Mouse (Mus musculus): ENCODE data around the gene Xpo5. TPM values are rescaled to one million over a fixed set of nuclear protein-coding genes. Genes with fewer than 3 reads are reported as not detected.

Xpo5 gene
- total RNA-seq, 4 experiments from 2014 or later, result 39.5 to 54.2 (median 46.8) TPM

DNA sequence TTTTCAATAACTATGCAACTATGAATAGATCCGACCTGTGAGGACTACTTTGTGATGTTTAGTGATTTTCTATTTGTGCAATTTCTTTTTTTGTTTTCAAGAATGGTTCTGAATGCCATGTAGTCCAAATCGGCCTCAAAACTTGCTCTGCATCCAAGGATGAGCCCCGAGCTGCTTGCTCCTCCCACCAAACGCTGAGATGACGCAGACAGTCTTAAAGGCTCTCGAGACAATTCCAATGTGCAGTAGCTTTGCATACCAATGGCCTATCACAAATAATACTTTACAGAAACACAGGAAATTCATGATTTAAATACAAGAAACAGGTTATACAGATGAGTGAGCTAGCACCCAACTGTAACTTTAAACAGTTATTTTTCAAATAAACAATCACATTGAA lies 1.4 kb upstream of the Xpo5 start:
- DNase-seq (ENCODE audit: low spot score in 2 of 2), result no peak

DNA sequence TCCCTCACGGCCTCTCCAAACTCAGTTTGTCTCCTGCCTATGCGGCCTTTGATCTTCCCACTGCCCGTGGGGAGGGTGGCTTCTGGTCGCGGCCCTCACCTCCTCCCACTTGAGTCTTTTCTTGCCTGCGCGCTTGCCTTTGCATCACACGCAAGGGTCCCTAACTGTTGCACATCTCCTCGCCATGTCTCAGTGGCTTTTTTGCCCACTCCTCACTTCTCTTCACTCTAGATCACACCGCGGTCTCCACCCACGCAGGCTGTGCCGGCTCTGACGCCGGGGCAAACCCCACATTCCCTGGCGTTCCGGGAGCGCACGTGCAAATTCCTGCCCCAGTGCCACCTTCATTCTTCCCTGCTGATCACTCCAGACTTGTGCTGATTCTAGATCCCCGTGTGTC lies 496 bp downstream of the Xpo5 start:
- peak; percentile 16 to 17 for DNase-seq (ENCODE audit: low spot score in 2 of 2)

DNA sequence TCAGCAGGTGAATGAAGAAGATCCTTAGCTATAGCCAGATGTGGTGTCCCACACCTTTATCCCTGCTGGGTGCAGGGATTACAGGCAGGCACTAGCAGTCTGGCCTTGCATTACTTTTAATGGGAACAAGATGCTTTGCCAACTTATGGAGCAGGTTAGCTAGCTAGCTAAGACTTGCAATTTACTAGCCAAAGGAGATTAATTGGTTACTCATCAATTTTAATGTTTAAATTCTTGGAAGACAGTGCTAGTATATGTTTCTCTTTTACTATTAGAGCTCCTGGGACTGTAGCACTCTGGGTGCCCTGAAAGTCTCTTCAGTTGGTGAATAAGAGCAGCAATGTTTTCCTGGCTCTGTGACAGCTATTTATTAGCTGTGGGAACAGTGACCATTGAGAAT lies 4.1 kb downstream of the Xpo5 start:
- DNase-seq (ENCODE audit: low spot score in 2 of 2), result no peak

DNA sequence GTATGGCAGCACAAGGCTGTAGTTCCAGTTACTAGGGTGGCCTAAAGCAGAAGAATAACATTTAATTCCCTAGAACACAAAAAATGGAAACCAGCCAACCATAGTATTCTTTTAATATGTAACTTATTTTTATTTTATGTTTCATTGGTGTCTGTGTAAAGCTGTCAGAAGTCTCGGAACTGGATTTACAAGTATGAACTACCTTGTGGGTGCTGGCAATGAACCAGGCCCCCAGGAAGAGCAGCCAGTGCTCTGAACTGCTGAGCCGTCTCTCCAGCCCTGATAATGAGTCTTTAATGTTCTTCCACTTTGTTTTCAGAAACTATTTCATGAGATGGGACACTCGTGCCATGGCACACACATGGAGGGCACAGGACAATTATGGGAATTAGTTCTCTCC lies 8.0 kb downstream of the Xpo5 start:
- DNase-seq (ENCODE audit: low spot score in 2 of 2), result no peak

DNA sequence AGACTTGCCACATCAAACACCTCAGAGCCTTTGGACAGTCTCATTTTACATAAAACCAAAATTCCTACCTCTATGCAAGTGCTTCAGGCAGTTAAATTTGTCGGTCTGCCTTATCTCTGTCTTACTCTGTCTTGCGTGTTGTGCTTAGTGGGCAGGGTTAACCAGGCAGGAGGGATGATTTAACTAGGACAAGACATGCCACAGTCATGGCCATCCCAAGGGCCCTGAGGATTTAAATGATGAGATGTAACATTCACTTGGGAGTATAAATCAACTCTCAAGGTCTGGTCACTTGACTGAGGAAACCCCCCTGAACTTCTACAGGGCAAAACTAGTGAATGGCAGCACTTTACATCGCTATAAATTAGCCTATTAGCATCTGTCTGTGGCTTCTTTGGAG lies 19.0 kb downstream of the Xpo5 start:
- no peak for DNase-seq (ENCODE audit: low spot score in 2 of 2)

DNA sequence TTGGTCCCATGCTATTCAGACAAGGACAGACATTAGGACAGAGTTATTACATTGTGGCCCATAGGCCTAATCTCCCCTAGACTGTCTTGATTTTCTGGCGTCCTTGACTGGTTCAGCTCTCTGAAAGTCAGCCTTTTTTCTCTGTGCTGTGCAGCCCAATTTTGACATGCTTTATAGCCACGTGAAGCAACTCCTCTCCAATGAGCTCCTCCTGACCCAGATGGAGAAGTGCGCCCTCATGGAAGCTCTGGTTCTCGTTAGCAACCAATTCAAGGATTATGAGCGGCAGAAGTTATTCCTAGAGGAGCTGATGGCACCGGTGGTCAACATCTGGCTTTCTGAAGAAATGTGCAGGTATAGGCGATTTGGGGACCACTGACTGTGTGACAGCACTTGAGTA lies 25.0 kb downstream of the Xpo5 start:
- no peak for DNase-seq (ENCODE audit: low spot score in 2 of 2)

DNA sequence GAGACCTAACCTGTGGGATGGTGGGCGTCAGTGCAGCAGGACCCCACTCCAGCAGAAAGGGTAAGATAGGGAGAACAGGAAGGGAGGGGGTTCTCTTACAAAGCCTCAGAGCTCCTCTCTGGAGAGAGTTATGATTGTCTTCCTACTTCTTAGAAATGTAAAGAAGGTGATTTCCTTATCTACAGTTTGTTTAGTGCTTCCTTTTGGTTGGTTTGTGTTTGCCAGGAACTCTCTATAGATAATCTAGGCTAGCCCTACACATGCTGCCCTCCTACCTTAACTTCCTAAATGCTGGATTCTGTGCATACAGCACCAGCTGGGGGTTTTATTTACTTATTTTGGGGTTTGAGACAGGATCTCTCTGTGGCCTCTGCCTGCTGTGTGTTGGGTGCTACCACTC lies 33.5 kb downstream of the Xpo5 start:
- DNase-seq (ENCODE audit: low spot score in 2 of 2), result no peak

DNA sequence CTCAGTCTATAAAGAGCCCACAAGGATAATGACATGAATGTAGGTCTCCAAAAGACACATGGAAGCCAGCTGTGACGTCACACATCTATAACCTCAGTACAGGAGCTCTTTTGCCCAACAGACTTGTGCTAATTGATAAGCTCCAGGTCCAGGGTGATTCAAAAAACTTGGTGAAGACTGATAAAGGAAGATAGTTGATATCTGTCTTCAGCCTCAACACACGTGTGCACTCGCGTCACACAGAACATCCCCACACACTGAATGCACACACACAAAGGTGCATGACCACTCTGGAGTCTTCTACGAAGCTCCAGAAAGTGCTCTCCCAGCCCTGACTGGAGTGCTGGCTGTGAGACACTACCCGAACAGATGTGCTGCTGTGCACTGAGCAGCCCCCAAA lies 34.5 kb downstream of the Xpo5 start:
- no peak for DNase-seq (ENCODE audit: low spot score in 2 of 2)

DNA sequence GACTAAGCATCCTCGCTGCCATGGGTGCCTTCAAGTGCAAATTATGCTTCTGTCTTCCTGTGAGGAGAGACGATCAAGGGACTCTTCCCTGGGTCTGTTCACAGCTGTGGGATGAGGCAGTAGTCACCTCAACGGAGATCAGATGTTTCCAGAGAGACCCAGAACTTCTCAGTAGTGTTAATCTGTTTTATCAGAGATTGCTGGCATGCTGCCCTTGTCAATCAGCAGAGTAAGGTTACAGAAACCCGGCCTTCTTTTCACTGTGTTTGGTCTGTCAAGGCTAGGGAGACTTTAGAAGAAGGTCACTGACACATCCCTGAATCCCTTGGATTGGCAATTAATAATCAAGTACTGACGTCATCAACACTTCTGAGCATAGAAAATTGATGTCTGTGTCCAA lies 34.9 kb downstream of the Xpo5 start:
- no peak for DNase-seq (ENCODE audit: low spot score in 2 of 2)

DNA sequence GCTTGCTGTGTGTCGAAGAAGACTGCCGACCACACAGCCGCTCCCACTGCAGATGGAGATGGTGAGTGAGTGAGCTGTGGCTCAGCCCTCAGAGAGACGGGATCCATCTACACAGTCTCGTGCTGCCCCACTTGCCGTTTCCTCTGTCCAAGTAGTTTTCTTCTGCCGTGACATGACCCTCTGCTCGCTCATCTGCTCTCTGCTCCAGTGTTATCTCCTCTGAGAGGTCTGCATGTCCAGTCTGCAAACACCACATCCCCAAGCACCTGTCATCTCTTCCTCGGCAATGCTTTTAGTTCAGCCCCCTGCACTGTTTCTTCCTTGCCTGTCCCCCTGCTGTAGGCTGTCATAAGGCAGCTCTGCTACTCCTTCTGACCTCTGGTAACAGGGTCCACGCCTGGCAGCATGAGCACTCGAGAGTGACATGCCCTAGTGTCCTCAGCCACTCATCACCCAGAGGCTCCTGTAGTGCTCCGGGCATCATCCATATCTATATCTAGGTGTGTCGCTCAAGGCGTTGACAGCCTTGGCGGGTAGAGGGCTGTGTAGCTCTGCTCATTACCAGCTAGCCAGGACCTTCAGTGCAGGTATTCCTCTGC lies 37.0 kb downstream of the Xpo5 start:
- DNase-seq (ENCODE audit: low spot score in 2 of 2), result no peak

DNA sequence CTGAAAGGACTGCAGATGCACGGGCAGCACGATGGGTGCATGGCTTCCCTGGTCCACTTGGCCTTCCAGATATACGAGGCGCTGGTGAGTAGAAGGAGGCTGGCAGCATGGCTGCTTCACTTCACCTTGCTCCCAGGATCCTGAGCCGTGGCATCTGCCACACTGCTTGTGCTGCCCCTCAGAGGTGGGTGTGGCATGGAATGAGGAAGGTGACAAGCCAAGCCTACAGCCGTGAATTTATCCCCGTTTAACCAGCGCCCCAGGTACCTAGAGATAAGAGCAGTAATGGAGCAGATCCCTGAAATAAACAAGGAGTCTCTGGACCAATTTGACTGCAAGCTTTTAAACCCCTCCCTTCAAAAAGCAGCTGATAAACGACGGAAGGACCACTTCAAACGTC lies 38.9 kb downstream of the Xpo5 start:
- no peak for DNase-seq (ENCODE audit: low spot score in 2 of 2)

DNA sequence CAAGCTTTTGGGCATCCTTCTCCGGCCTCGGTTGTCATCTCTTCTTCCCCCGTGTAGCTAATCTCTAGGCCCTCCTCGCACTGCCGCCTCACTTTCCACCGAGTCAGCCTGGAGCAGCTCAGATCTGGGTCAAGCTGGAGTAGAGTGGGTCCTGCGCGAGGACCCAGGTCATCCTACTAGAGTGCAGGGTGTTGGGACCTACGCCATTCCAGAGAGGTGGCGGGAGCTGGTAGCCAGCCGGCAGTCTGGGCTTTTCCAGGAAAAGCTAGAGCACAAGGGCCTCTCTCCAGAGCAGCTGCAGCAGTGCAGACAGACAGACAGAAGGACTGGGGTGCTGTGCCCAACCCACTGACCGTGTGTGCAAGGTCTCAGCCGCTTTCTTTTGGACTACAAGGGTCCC lies 39.7 kb downstream of the Xpo5 start:
- no peak for DNase-seq (ENCODE audit: low spot score in 2 of 2)

DNA sequence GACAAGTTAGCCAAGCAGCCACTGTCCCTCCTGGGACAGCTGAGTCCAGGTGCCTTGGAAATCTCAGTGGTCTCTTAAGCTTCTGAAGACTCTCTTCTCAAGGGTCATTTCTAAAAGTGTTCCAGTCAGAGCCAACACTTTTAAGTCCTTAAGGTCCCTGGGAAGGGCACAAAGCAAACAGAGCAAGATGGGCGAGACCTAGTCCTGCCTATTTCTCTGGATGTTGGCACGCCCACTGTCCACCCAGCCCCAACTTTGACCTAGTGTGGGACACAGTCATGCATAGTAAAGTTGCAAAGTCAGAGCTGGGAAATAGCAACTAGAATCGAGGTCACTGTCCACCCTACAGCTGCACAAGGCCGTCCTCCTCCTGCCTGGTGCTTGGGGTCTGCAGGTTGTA lies 40.4 kb downstream of the Xpo5 start:
- DNase-seq (ENCODE audit: low spot score in 2 of 2), result no peak

DNA sequence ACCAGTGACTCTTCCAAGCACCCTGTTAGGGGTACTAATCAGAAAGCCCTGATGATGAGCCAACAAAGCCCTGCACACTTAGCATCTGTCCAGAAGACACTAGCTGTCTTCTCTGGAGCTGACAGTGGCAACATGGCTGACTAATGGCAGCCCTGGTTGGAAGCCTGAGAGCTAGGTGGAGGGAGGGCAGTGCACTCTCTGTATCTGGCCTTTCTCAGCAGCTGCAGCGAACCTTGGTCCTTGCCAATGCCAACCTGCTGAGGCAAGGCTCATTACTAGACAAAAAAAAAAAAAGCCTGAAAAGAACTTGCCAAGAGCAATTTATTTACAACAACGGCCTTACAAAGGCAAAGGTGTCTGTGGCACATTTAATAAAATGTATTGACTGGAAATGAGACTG lies 41.0 kb downstream of the Xpo5 start:
- DNase-seq (ENCODE audit: low spot score in 2 of 2), result no peak

DNA sequence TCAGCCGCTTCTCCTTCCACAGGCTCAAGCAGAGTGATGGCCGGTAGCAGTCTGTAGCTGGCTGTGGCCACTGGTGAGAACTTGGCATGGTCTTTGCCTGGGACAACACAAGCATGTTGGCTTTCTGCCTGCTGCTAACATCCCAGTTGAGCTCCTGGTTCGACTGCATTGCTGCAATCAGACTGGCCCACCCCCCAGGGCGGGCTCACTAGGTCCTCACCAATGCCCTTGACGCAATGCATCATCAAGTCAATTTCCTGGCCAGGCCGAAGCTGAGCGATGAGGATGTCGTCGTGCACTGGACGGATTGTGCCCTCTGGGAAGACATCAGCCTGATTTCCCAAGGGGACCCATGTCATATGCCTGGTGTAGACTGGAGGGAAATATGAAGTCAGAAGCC lies 42.0 kb downstream of the Xpo5 start:
- no peak for DNase-seq (ENCODE audit: low spot score in 2 of 2)

DNA sequence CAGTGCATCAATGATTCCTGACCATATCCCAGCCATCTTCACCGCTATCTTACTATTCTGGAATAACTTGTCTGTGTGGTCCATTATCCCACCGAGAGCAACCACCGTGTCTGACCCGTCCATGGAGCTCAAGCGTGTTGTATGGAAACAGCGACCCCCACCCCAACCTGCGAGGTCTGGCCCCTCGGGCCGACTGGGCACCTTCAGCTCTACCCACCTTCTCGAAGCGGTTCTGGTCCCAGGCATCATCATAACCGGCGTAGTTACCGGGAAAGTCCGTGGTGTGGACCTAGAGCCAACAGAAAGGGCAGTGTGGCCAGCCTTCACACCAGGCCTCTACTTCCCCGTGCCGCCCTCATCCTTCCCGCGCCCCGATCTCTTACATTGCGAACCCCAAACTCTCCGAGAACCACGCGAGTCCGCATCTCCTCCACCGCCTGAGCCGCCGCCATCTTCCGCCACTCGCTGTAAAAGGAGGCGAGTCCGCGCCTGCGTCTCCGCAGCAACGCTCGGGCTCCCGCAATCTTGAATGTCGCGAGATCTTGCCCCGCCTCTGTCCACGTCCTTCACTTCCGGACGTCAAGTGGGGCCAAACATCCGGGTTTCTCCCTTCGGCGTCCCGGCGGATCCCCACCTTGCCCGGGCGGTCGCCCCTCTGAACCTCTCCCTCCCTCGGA lies 45.1 kb downstream of the Xpo5 start, which contains the start of the genes Polr1c and Yipf3:
TSS of gene Polr1c (minus strand) at position 543 of the 677 bp plus-strand sequence.
TSS of gene Yipf3 (plus strand) at position 569 of the 677 bp plus-strand sequence.
- peak; percentile 94 to 95 for DNase-seq (ENCODE audit: low spot score in 2 of 2)

DNA sequence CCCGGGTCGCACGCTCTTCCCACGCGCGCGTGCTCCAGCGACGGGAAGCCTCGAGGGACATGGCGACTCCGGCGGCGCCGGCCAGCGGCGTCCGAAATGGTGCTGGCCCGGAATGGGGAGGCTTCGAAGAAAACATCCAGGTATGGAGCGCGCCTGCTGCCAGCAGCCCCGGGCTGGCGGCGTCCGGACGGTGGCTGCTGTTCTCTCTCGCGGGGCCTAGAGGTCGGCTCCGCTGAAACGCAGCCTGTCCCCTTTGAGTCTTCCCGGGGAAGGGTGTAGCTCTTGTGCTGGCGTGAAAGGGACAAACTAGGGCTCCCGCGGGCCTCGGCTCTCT lies 45.6 kb downstream of the Xpo5 start:
- DNase-seq (ENCODE audit: low spot score in 2 of 2), result no peak

DNA sequence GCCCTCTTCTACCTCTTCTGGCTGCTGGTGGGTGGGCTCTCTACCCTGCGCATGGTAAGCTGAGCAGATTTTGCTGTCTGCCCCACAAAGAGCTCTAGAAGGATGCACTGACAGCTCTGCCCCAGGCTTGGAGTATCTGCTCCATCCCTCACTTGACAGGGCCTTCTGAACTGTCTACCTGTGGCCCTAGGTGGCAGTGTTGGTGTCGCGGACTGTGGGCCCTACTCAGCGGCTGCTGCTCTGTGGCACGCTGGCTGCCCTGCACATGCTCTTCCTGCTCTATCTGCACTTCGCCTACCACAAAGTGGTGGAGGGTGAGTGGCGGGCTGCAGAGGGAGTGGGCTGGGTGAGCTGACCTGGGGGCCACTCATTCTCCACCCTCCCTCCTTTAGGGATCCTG lies 48.6 kb downstream of the Xpo5 start:
- DNase-seq (ENCODE audit: low spot score in 2 of 2), result no peak

DNA sequence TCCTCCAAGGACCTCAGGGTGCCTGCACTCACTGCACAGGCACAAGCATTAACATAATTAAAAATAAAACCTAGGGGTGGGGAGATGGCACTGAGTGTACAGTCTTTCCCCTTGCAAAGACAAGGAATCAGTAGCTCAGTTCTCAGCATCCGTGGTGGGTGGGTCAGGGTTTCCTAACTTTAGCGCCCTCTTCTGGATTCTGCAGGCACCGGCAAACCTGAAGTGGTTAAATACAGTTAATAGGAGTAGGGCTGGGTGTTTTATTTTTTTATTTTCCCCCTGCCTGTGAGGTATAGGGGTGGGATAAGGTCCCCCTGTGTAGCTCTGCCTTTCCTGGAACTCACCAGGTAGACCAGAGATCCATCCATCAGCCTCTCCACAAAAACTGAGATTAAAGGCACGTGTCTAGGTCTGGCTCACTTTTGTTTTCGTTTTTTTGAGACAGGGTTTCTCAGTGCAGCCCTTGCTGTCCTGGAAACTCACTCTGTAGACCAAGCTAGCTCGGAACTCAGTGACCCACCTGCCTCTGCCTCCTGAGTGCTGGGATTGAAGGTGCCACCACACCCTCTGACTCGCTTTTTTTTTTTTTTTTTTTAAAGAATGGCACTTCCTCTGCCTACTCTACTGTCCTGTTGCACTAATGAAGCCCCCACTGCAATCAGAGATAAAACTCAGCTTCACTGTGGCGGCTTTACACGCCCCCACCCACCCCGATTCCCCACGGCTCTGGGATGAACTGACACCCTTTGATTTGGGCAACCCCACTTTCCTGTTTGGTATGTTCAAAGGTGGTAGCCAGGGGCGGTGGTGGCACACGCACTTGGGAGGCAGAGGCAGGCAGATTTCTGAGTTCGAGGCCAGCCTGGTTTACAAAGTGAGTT lies 50.2 kb downstream of the Xpo5 start:
- peak in 1 of 2 experiments; percentile 52 for DNase-seq (ENCODE audit: low spot score in 2 of 2)

DNA sequence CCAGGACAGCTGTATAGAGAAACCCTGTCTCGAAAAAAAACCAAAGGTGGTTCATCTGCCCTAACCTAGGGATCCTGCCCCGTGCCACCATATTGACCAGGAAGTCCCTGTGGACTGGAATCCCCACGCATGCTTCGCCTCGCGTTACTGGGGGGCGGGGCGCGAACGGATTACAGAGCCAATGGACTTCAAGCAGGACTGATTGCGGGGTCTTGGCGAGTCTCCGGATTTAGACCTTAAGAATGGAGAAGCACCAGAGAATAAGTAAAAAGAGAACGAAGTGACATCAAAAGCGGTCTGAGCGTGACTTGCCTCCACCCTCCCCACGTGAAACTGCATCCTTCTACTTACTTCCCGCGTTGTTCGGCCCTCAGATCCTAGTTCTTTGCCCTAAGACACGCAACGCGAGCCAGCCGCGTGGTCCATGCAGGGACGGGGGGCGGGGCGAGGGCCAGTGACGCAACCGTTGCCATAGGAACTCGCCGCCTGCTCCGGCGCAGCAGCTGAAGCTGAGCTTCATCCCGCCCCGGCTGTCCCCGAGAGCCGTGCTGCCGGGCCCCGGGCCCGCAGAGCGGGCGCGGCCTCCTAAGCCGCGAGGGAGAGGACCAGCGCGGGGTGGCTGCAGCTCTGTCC lies 51.0 kb downstream of the Xpo5 start, which contains the start of gene Lrrc73:
TSS of gene Lrrc73 (plus strand) at position 80 of the 633 bp plus-strand sequence.
- DNase-seq (ENCODE audit: low spot score in 2 of 2), result peak; percentile 88 to 91

DNA sequence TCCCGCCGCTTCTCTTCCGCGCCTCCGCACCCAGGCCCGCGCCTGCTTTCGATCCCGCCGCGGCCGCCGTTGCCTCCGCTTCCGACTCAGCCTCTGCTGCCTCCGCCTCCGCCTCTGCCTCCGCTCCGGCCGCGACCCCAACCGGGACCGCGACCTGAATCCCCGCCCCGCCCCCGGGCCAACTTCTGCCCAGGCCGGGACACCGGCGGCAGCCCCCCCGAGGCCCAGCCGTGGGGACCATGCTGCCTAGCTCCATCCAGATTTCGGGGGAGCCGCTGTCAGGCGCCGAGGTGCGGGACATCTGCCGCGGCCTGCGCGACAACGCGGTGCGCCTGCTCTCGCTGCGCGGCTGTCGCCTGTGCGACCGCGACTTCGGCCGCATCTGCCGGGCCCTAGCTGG lies 51.5 kb downstream of the Xpo5 start:
- no peak for DNase-seq (ENCODE audit: low spot score in 2 of 2)

DNA sequence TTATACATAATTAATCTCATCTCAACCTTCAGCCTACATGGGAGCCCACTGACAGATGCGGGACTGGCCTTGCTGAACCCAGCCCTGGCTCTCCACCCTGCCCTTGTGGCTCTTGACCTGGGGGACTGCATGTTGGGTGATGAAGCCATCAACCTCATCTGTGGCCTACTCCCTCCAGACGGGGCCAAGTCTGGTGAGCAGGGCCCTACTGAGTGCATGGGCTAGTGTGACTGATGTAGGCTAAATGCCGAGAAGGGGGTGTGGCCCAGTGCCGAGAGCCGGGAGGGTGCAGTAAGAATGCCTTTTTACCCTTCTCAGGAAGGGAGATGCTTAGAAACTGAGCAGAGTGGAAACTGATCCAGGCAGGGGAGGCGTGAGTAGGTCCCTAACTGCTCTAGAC lies 52.6 kb downstream of the Xpo5 start:
- DNase-seq (ENCODE audit: low spot score in 2 of 2), result no peak

All from layer of hippocampus, adult 8-10 months (tissue).